In the genomic region with DNA sequence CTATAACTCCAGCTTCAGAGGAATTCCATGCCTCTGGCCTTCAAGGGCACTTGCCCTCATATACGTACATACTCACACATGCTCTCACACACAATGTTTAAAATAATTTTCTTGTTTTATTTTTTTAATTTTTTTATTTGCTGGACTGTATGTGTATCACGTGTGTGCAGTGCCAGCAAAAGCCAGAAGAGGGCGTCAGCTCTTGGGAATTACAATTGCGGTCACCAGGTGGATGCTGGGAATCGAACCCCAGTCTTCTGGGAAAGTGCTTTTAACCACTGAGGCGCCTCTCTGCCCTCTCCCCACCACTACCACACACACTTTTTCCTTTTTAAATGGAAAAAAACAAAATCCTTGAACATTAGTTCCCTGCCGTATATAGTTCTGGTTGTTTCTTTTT, we compare ENCODE assay signal across 9 mouse cellular contexts. TPM values are rescaled to one million over a fixed set of nuclear protein-coding genes. Genes with fewer than 3 reads are reported as not detected.
DNase-seq lines count a peak whose midpoint lies in the region; ATAC-seq and TF ChIP-seq lines count a peak whose summit lies in the region.
"Had no signal": no experiment of that assay in that cellular context is flagged by ENCODE, and none has a peak within 500 bp of the region (broad histone marks: within the 10 kb centered on the region; RNA-seq: fewer than 3 reads in every experiment).

No protein-coding gene starts in this region.

- no peak for ATAC-seq in cerebellum, adult (ENCODE audit: insufficient number of reproducible peaks, low FRiP score, low TSS enrichment)
- no peak for ATAC-seq in neural tube, embryonic 11.5 days (ENCODE audit: insufficient read depth, low FRiP score, low TSS enrichment)
- ATAC-seq in limb, embryonic 12.5 days (ENCODE audit: insufficient number of reproducible peaks, insufficient read depth, low FRiP score, low TSS enrichment, low read depth), result no peak
- no peak for ATAC-seq in frontal cortex, adult (ENCODE audit: low TSS enrichment)

- H3K4me3 ChIP-seq in cerebellum, adult 2 months (replicated peaks; ENCODE audit: insufficient read depth, low read depth, low read length), result peak overlapping the region; percentile 58
- no peak overlapping the region for H3K4me3 ChIP-seq in neural tube, embryonic 11.5 days (ENCODE audit: low read depth, low read length)
- H3K4me3 ChIP-seq in limb, embryonic 12.5 days (replicated peaks), result peak overlapping the region; percentile 57

- no peak for TF ChIP-seq CTCF in cerebellum, adult 2 months (IDR thresholded peaks at IDR 0.05; ENCODE audit: borderline replicate concordance, insufficient read depth, low read depth, low read length)

- H3K4me2 ChIP-seq in neural tube, embryonic 11.5 days (ENCODE audit: low read depth), result peak overlapping the region; percentile 84
- peak overlapping the region; percentile 92 for H3K4me2 ChIP-seq in limb, embryonic 12.5 days

- DNase-seq in cerebellum, adult 2 months, result peak in 1 of 2 experiments; percentile 42
- no peak for DNase-seq in neural tube, embryonic 11.5 days (ENCODE audit: low spot score)
- no peak for DNase-seq in neural tube, embryonic 10.5 days (ENCODE audit: extremely low spot score, low spot score)
- no peak for DNase-seq in adrenal gland, postnatal 4 days (ENCODE audit: low spot score in 2 of 2)
- no peak for DNase-seq in thymus, postnatal 0 days (ENCODE audit: low spot score)

- H3K4me1 ChIP-seq in cerebellum, adult 2 months (ENCODE audit: control insufficient read depth, insufficient read depth, low read length), result peaks cover 4% of the 10 kb centered on the region; the same call in 1 of the 2 replicates
- no peaks in the 10 kb centered on the region for H3K4me1 ChIP-seq in neural tube, embryonic 11.5 days (ENCODE audit: control insufficient read depth, insufficient read depth, low read length)
- H3K4me1 ChIP-seq in limb, embryonic 12.5 days (replicated peaks), result peaks cover 6% of the 10 kb centered on the region; the same call in 1 of the 2 replicates

- WGBS in cerebellum, adult 2 months, result 92% methylated on average over 7 of the region's 7 CpGs
- 87% methylated on average over 7 of the region's 7 CpGs for WGBS in neural tube, embryonic 11.5 days
- WGBS in limb, embryonic 12.5 days, result 86% methylated on average over 7 of the region's 7 CpGs

- H3K36me3 ChIP-seq in neural tube, embryonic 11.5 days (ENCODE audit: control insufficient read depth, insufficient read depth, low read length), result no peaks in the 10 kb centered on the region
- H3K36me3 ChIP-seq in limb, embryonic 12.5 days, result no peaks in the 10 kb centered on the region

- TF ChIP-seq POLR2A in cerebellum, adult 2 months (IDR thresholded peaks at IDR 0.05; ENCODE audit: borderline replicate concordance, insufficient read depth, low read length), result no peak

- H3K27me3 ChIP-seq in cerebellum, adult 2 months (ENCODE audit: control insufficient read depth, insufficient read depth, low read length), result no peaks in the 10 kb centered on the region
- H3K27me3 ChIP-seq in neural tube, embryonic 11.5 days (ENCODE audit: control insufficient read depth, insufficient read depth, low read length), result peaks cover 18% of the 10 kb centered on the region
- peaks cover 65% of the 10 kb centered on the region for H3K27me3 ChIP-seq in limb, embryonic 12.5 days

- peak overlapping the region; percentile 60; the same call in 1 of the 2 replicates for H3K9ac ChIP-seq in neural tube, embryonic 11.5 days (ENCODE audit: low read length)
- no peak overlapping the region for H3K9ac ChIP-seq in limb, embryonic 12.5 days (replicated peaks)

- no peaks in the 10 kb centered on the region for H3K9me3 ChIP-seq in neural tube, embryonic 11.5 days (ENCODE audit: control insufficient read depth, low read length)
- no peaks in the 10 kb centered on the region; the same call in 1 of the 2 replicates for H3K9me3 ChIP-seq in limb, embryonic 12.5 days

- H3K27ac ChIP-seq in cerebellum, adult 2 months (ENCODE audit: insufficient read depth, low read length), result no peak overlapping the region
- H3K27ac ChIP-seq in neural tube, embryonic 11.5 days (ENCODE audit: low read depth, low read length), result no peak overlapping the region
- no peak overlapping the region for H3K27ac ChIP-seq in limb, embryonic 12.5 days

RNA-seq across cellular contexts. Expression of gene Mmel1, which starts 12.5 kb away (rescaled TPM):
- 2.7 and 3.3 TPM in 2 replicates for polyA plus RNA-seq in cerebellum, adult 2 months (2012; rRNA removed)
- polyA plus RNA-seq in neural tube, embryonic 11.5 days (2014; fragmentation: Nextera tagmentation; extraction: Ambion mirVana), result 0.50 and 0.72 TPM in 2 replicates
- polyA plus RNA-seq in limb, embryonic 12.5 days (2016; fragmentation: Nextera tagmentation; extraction: Ambion mirVana), result 0.11 and 0.19 TPM in 2 replicates
- total RNA-seq in adrenal gland, postnatal 4 days (2021), result under 1 TPM; 0.65 to 0.76 TPM
- 0.22 and 0.26 TPM in 2 replicates for polyA plus RNA-seq in thymus, postnatal 0 days (2015; fragmentation: Nextera tagmentation; extraction: Ambion mirVana)
- total RNA-seq: neutrophil, adult 5-6 weeks had no signal

RNA-seq across cellular contexts. Expression of gene Ttc34, which starts 19.6 kb away (rescaled TPM):
- 1.5 and 2.6 TPM in 2 replicates for polyA plus RNA-seq in cerebellum, adult 2 months (2012; rRNA removed)
- polyA plus RNA-seq in neural tube, embryonic 11.5 days (2014; fragmentation: Nextera tagmentation; extraction: Ambion mirVana), result 0.38 and 0.39 TPM in 2 replicates
- 0.23 and 0.54 TPM in 2 replicates for polyA plus RNA-seq in limb, embryonic 12.5 days (2016; fragmentation: Nextera tagmentation; extraction: Ambion mirVana)
- under 1 TPM; 0.31 to 0.62 TPM for total RNA-seq in adrenal gland, postnatal 4 days (2021)
- 0.03 and 0.04 TPM in 2 replicates for polyA plus RNA-seq in thymus, postnatal 0 days (2015; fragmentation: Nextera tagmentation; extraction: Ambion mirVana)
- total RNA-seq: neutrophil, adult 5-6 weeks had no signal

RNA-seq across cellular contexts. Expression of gene Fam213b, which starts 42.1 kb away (rescaled TPM):
- 171 and 180 TPM in 2 replicates for polyA plus RNA-seq in cerebellum, adult 2 months (2012; rRNA removed)
- polyA plus RNA-seq in neural tube, embryonic 11.5 days (2014; fragmentation: Nextera tagmentation; extraction: Ambion mirVana), result 40.2 and 42.1 TPM in 2 replicates
- polyA plus RNA-seq in limb, embryonic 12.5 days (2016; fragmentation: Nextera tagmentation; extraction: Ambion mirVana), result 42.8 and 43.2 TPM in 2 replicates
- 10 to 100 TPM; 35.7 to 41.1 TPM for total RNA-seq in adrenal gland, postnatal 4 days (2021)
- 229 and 245 TPM in 2 replicates for polyA plus RNA-seq in thymus, postnatal 0 days (2015; fragmentation: Nextera tagmentation; extraction: Ambion mirVana)
